Mouse (Mus musculus) limb, embryonic 14.5 days (tissue): Measurements from ENCODE around the gene Pnliprp1. TPM values are rescaled to one million over a fixed set of nuclear protein-coding genes. Genes with fewer than 3 reads are reported as not detected.

Experiments
- ATAC-seq: fragments of 200-750 bp; cut with Nextera tagmentation; 2 replicates; pipeline ENCODE4 v1.8.0; 2017; ENCODE audit warnings: low read depth, moderate number of reproducible peaks, moderate TSS enrichment; ENCODE audit not compliant: low FRiP score
- DNase-seq: peaks from one replicate; pipeline ENCODE4 v3.0.0-alpha.2; 2015; ENCODE audit warnings: low spot score
- H3K27ac ChIP-seq: fragments of 300-500 bp; sonication (generic); replicated peaks from 2 replicates; pipeline ENCODE4 v1.5.1; 2014; ENCODE audit warnings: low read depth, mild to moderate bottlenecking, low read length, moderate library complexity, mixed read lengths
- H3K27me3 ChIP-seq: fragments of 300-500 bp; sonication (generic); 2 replicates; pipeline ENCODE4 v1.6.1; 2014; ENCODE audit warnings: low read length, mixed read lengths; ENCODE audit not compliant: control insufficient read depth, insufficient read depth
- H3K36me3 ChIP-seq: fragments of 300-500 bp; sonication (generic); 2 replicates; pipeline ENCODE4 v1.6.1; 2014; ENCODE audit warnings: mild to moderate bottlenecking, low read length, moderate library complexity, mixed read lengths; ENCODE audit not compliant: control insufficient read depth, insufficient read depth
- H3K4me1 ChIP-seq: fragments of 300-500 bp; sonication (generic); 2 replicates; pipeline ENCODE4 v1.6.1; 2014; ENCODE audit warnings: antibody characterized with exemption, low read length, mixed read lengths; ENCODE audit not compliant: control insufficient read depth, insufficient read depth
- H3K4me2 ChIP-seq: fragments of 300-500 bp; sonication (generic); replicated peaks from 2 replicates; pipeline ENCODE4 v1.6.1; 2014; ENCODE audit warnings: low read depth, mild to moderate bottlenecking, low read length, moderate library complexity; ENCODE audit not compliant: severe bottlenecking
- H3K4me3 ChIP-seq: fragments of 300-500 bp; sonication (generic); replicated peaks from 2 replicates; pipeline ENCODE4 v1.5.1; 2014; ENCODE audit warnings: low read length
- H3K9ac ChIP-seq: fragments of 300-500 bp; sonication (generic); 2 replicates; pipeline ENCODE4 v1.6.1; 2014; ENCODE audit warnings: mild to moderate bottlenecking, low read depth, low read length, moderate library complexity; ENCODE audit not compliant: severe bottlenecking
- H3K9me3 ChIP-seq: fragments of 300-500 bp; sonication (generic); 2 replicates; pipeline ENCODE4 v1.6.1; 2016; ENCODE audit warnings: low read length; ENCODE audit not compliant: control insufficient read depth
- POLR2A ChIP-seq: fragments of 200-500 bp; IDR thresholded peaks from 2 replicates; pipeline ENCODE4 v1.8.0; 2012; ENCODE audit warnings: inconsistent platforms, mild to moderate bottlenecking, moderate library complexity, borderline replicate concordance; ENCODE audit not compliant: insufficient read depth, insufficient read length; ENCODE audit errors: extremely low read depth
- whole genome bisulfite sequencing: fragments of 180-500 bp; shearing (Covaris S2); extraction: QIAGEN DNeasy Blood & Tissue Kit; methylation state at CpG from one replicate; pipeline ENCODE4 v1.1.7; 2014; 5-methylcytosine and 5-hydroxymethylcytosine counted together
- polyA plus RNA-seq, 2 experiments: library from polyadenylated mRNA; depleted of rRNA in 1 of 2; stranded (reverse) in 1 of 2; unstranded in 1 of 2; fragments of >200 nt; fragmentation: Nextera tagmentation in 1 of 2; extraction: Ambion mirVana in 1 of 2; gene quantifications; 2 replicates each; pipeline versions ENCODE4 v1.2.1 to v1.2.3; 2012 to 2014

The Pnliprp1 gene
- polyA plus RNA-seq, 2 experiments: 0.06 to 0.36 TPM

GRCm38 (mm10) chr19:58738111-58738510, 9.4 kb downstream of the Pnliprp1 start:
- no peak overlapping the region for H3K9ac ChIP-seq
- H3K4me1 ChIP-seq: no peaks in the 10 kb centered on the region
- H3K4me2 ChIP-seq: no peak overlapping the region
- H3K27ac ChIP-seq: no peak overlapping the region
- TF ChIP-seq POLR2A: no peak
- ATAC-seq (no peak), DNase-seq (no peak)
- H3K4me3 ChIP-seq: no peak overlapping the region
- H3K36me3 ChIP-seq: no peaks in the 10 kb centered on the region
- no peaks in the 10 kb centered on the region for H3K9me3 ChIP-seq
- no peaks in the 10 kb centered on the region for H3K27me3 ChIP-seq
- 85% methylated on average over 4 of the region's 4 CpGs for WGBS

- H3K36me3 ChIP-seq: no peaks in the 10 kb centered on the region
Measured at GRCm38 (mm10) chr19:58741036-58741435, 12.3 kb downstream of the Pnliprp1 start.

GRCm38 (mm10) chr19:58742711-58743110, 14.0 kb downstream of the Pnliprp1 start:
- TF ChIP-seq POLR2A: no peak
- 80% methylated on average over 4 of the region's 4 CpGs for WGBS

More at GRCm38 (mm10) chr19:58741036-58741435, 12.3 kb downstream of the Pnliprp1 start:
- DNase-seq (no peak), ATAC-seq (no peak)
- H3K9me3 ChIP-seq: no peaks in the 10 kb centered on the region
- 83% methylated on average over 6 of the region's 6 CpGs for WGBS
- TF ChIP-seq POLR2A: no peak
- no peak overlapping the region for H3K4me2 ChIP-seq
- H3K27ac ChIP-seq: no peak overlapping the region
- no peaks in the 10 kb centered on the region for H3K27me3 ChIP-seq
- no peak overlapping the region for H3K4me3 ChIP-seq
- no peaks in the 10 kb centered on the region for H3K4me1 ChIP-seq
- no peak overlapping the region for H3K9ac ChIP-seq

GRCm38 (mm10) chr19:58743736-58744135, 15.0 kb downstream of the Pnliprp1 start:
- no peak for TF ChIP-seq POLR2A
- Histone ChIP-seq H3K4me1 (no peaks in the 10 kb centered on the region), H3K9me3 (no peaks in the 10 kb centered on the region), H3K4me3 (no peak overlapping the region), H3K36me3 (no peaks in the 10 kb centered on the region), H3K9ac (no peak overlapping the region), H3K27me3 (no peaks in the 10 kb centered on the region), H3K27ac (no peak overlapping the region), H3K4me2 (no peak overlapping the region)
- no peak for DNase-seq
- WGBS: 47% methylated on average over 4 of the region's 4 CpGs
- no peak for ATAC-seq

More at GRCm38 (mm10) chr19:58742711-58743110, 14.0 kb downstream of the Pnliprp1 start:
- no peak for ATAC-seq
- H3K36me3 ChIP-seq: no peaks in the 10 kb centered on the region
- no peak overlapping the region for H3K27ac ChIP-seq
- H3K27me3 ChIP-seq: no peaks in the 10 kb centered on the region
- no peak overlapping the region for H3K4me3 ChIP-seq
- H3K4me2 ChIP-seq: no peak overlapping the region
- H3K4me1 ChIP-seq: no peaks in the 10 kb centered on the region
- no peak for DNase-seq
- H3K9ac ChIP-seq: no peak overlapping the region
- no peaks in the 10 kb centered on the region for H3K9me3 ChIP-seq

- WGBS: 79% methylated on average over 9 of the region's 9 CpGs
Measured at GRCm38 (mm10) chr19:58747498-58748000, 18.9 kb downstream of the Pnliprp1 start.

More at GRCm38 (mm10) chr19:58747498-58748000, 18.9 kb downstream of the Pnliprp1 start:
- Histone ChIP-seq H3K9me3 (no peaks in the 10 kb centered on the region), H3K27ac (no peak overlapping the region), H3K4me2 (no peak overlapping the region), H3K27me3 (no peaks in the 10 kb centered on the region), H3K4me3 (no peak overlapping the region), H3K36me3 (no peaks in the 10 kb centered on the region), H3K9ac (no peak overlapping the region), H3K4me1 (no peaks in the 10 kb centered on the region)
- DNase-seq: no peak
- ATAC-seq: no peak
- TF ChIP-seq POLR2A: no peak
